Mouse (Mus musculus) olfactory bulb, adult 2 months (tissue): ENCODE data around the gene Mid1.

Source experiments
- CTCF ChIP-seq: fragments of 200-500 bp; IDR thresholded peaks from 2 replicates; pipeline ENCODE4 v1.5.1; 2012; ENCODE audit warnings: low read depth, mild to moderate bottlenecking, low read length, moderate library complexity; ENCODE audit not compliant: insufficient read depth
- POLR2A ChIP-seq: fragments of 200-500 bp; IDR thresholded peaks from 2 replicates; pipeline ENCODE4 v1.6.1; 2012; ENCODE audit warnings: mild to moderate bottlenecking, low read depth, low read length, moderate library complexity; ENCODE audit not compliant: insufficient read depth

DNA sequence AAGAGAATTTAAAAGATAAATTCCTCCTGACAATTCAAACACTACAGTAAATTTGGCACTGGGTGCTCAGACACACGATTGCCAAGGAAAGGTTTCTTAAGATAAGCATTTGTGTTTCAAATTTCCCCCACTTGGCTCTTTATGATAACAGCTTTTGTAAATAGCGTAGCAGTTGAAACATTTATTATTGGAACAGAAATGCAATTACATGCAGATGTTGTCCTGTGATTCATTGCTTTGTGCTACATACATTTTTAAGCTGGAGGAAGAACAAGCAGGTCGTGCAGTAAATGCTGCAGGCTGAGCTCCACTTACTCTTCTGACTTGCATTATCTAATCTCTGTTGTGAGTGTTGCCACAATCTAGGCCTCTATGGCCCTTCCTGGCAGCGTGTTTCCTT, 8.7 kb upstream of the Mid1 start:
- TF ChIP-seq CTCF (no peak), POLR2A (no peak)
